Mouse (Mus musculus) heart, adult 8-10 months (tissue): Measurements from ENCODE around the gene Ttc17. TPM values are rescaled to one million over a fixed set of nuclear protein-coding genes. Genes with fewer than 3 reads are reported as not detected.

Experiments used
- DNase-seq: peaks from one replicate; pipeline ENCODE4 v3.0.0; 2022; ENCODE audit warnings: low spot score
- total RNA-seq, 4 experiments: library from RNA; stranded (reverse); gene quantifications; 2 replicates each; pipeline ENCODE4 v1.2.4; 2022

Gene Ttc17
- total RNA-seq, 4 experiments from 2014 or later, result 30.0 to 38.2 (median 35.3) TPM

GRCm38 (mm10) chr2:94297467-94297866 lies 109.0 kb downstream of the Ttc17 start:
- DNase-seq, result no peak

- peak; percentile 42 for DNase-seq
Observed at GRCm38 (mm10) chr2:94290483-94290882, 116.0 kb downstream of the Ttc17 start.

- DNase-seq, result no peak
Observed at GRCm38 (mm10) chr2:94289659-94290058, 116.8 kb downstream of the Ttc17 start.

GRCm38 (mm10) chr2:94289169-94289568 lies 117.3 kb downstream of the Ttc17 start:
- DNase-seq, result no peak

- DNase-seq, result no peak
Observed at GRCm38 (mm10) chr2:94288086-94288485, 118.4 kb downstream of the Ttc17 start.

GRCm38 (mm10) chr2:94287435-94287834 lies 119.1 kb downstream of the Ttc17 start:
- no peak for DNase-seq

- no peak for DNase-seq
Observed at GRCm38 (mm10) chr2:94283526-94283925, 123.0 kb downstream of the Ttc17 start.

- no peak for DNase-seq
Observed at GRCm38 (mm10) chr2:94279596-94279995, 126.9 kb downstream of the Ttc17 start.

GRCm38 (mm10) chr2:94276103-94276502 lies 130.4 kb downstream of the Ttc17 start:
- no peak for DNase-seq

- no peak for DNase-seq
Observed at GRCm38 (mm10) chr2:94275658-94276057, 130.8 kb downstream of the Ttc17 start.

- DNase-seq, result peak; percentile 63
Observed at GRCm38 (mm10) chr2:94273154-94274021, 133.1 kb downstream of the Ttc17 start.

- no peak for DNase-seq
Observed at GRCm38 (mm10) chr2:94271176-94271575, 135.3 kb downstream of the Ttc17 start.

- no peak for DNase-seq
Observed at GRCm38 (mm10) chr2:94268835-94269234, 137.7 kb downstream of the Ttc17 start.

GRCm38 (mm10) chr2:94267213-94267850 lies 139.2 kb downstream of the Ttc17 start:
- no peak for DNase-seq

- DNase-seq, result no peak
Observed at GRCm38 (mm10) chr2:94266381-94267160, 139.9 kb downstream of the Ttc17 start.

GRCm38 (mm10) chr2:94265221-94266191 lies 141.0 kb downstream of the Ttc17 start:
- peak; percentile 40 for DNase-seq

- no peak for DNase-seq
Observed at GRCm38 (mm10) chr2:94264631-94265098, 141.8 kb downstream of the Ttc17 start.

GRCm38 (mm10) chr2:94264006-94264405 lies 142.5 kb downstream of the Ttc17 start:
- no peak for DNase-seq

- DNase-seq, result no peak
Observed at GRCm38 (mm10) chr2:94263530-94263937, 143.0 kb downstream of the Ttc17 start.

- no peak for DNase-seq
Observed at GRCm38 (mm10) chr2:94262917-94263529, 143.5 kb downstream of the Ttc17 start.
